Mouse (Mus musculus): ENCODE data around the gene Zfand2a. TPM values are rescaled to one million over a fixed set of nuclear protein-coding genes. Genes with fewer than 3 reads are reported as not detected.

The Zfand2a gene
- polyA plus RNA-seq, 1 experiment from 2014 or later, result 8.9 TPM

DNA sequence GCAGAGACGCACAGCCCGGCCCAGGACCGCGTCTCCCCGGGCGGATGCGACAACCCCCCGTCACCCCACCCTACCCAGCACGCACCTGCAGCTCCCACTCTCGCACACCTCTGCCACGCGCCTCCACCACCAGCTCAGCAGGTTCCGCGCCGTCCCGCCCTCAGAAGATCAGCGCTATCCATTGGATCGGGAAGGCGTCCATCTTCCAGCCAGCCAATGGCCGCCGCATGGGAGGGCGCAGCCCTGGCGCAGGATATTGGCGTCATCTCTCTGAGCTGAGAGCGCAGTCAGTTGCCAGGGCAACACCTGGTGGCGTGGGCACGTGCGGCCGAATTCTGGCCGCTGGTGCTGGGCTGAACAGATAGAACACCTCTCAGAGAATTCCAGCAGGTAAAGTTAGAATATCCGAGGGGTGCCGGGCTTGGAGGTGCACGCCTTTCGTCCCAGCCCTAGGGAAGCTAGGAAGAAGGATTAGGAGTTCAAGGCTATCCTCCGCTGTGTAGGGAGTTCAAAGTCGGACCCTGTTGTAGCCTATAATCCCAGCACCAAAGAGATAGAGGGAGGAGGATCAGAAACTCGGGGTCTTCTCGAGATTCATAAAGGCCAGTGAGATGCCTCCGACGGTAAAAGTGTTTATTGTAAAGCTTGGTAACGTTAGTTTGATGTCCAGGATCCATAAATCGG lies 23.8 kb downstream of the Zfand2a start, which contains the start of gene 3110082I17Rik:
TSS of gene 3110082I17Rik (minus strand) at position 144 of the 684 bp plus-strand sequence.
- Histone ChIP-seq H3K4me1 (peaks cover 14% of the 10 kb centered on the region), H3K9me3 (replicated peaks) (no peaks in the 10 kb centered on the region), H3K27ac (no peak within 1 kb of the TSS), H3K36me3 (ENCODE audit: poor library complexity, severe bottlenecking) (peaks cover 1% of the 10 kb centered on the region; the same call in 1 of the 2 replicates), H3K4me3 (peak within 1 kb of the TSS; percentile 62), H3K4me2 (peak within 1 kb of the TSS; percentile 80), H3K27me3 (no peaks in the 10 kb centered on the region), H3K9ac (peak within 1 kb of the TSS; percentile 63)
- ATAC-seq, result peak; percentile 99
- 4% methylated on average over 41 of the region's 42 CpGs for WGBS

DNA sequence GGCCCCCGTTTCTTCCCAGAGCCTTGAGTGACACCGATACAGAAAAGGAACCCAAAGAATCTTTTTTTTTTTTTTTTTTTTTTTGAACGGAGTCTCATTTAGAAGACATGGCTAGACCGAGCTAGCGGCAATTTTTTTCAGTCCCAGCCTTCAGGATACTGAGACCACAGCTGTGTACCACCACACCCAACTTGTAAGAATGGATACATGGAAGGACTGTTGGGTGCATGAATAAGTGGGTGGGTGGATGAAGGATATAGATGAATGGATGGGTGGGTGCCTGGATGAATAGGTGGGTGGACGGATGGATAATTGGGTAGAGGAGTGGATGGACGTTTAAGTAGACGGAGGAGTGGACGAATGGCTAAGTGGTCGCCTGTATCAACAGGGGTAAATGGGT lies 24.4 kb downstream of the Zfand2a start:
- H3K27ac ChIP-seq, result no peak overlapping the region
- H3K4me1 ChIP-seq, result peaks cover 14% of the 10 kb centered on the region
- ATAC-seq, result peak; percentile 42; the same call in 1 of the 2 replicates
- peak overlapping the region; percentile 80 for H3K4me2 ChIP-seq
- no peaks in the 10 kb centered on the region for H3K27me3 ChIP-seq
- peaks cover 7% of the 10 kb centered on the region for H3K36me3 ChIP-seq (ENCODE audit: poor library complexity, severe bottlenecking)
- H3K9me3 ChIP-seq (replicated peaks), result no peaks in the 10 kb centered on the region
- peak overlapping the region; percentile 62 for H3K4me3 ChIP-seq
- WGBS, result 7% methylated on average over 10 of the region's 10 CpGs
- H3K9ac ChIP-seq, result peak overlapping the region; percentile 63

DNA sequence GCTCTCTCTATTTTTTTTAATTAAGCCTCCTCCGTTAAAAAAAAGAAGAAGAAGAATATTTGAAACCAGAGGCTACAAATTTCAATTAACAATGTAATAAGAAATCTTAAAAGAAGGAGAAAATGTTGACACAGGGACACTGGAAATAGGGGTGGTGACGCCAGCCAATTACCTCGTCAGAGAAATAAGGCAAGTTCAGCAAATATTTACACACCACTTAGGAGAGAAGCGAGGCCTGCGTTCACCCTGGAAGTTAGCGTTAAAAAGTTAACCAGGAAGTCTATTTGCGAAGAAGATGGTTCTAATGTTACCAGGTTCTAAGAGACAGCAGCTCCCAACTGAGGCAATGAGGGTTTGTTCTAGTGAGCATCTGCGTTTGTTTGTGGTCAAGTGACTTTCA lies 27.1 kb downstream of the Zfand2a start:
- H3K4me1 ChIP-seq, result peaks cover 14% of the 10 kb centered on the region
- H3K4me3 ChIP-seq, result no peak overlapping the region
- no peaks in the 10 kb centered on the region for H3K27me3 ChIP-seq
- no peaks in the 10 kb centered on the region for H3K9me3 ChIP-seq (replicated peaks)
- H3K4me2 ChIP-seq, result no peak overlapping the region
- ATAC-seq, result no peak
- H3K36me3 ChIP-seq (ENCODE audit: poor library complexity, severe bottlenecking), result peaks cover 25% of the 10 kb centered on the region
- WGBS, result 91% methylated on average over 8 of the region's 8 CpGs
- H3K27ac ChIP-seq, result no peak overlapping the region
- H3K9ac ChIP-seq, result no peak overlapping the region

DNA sequence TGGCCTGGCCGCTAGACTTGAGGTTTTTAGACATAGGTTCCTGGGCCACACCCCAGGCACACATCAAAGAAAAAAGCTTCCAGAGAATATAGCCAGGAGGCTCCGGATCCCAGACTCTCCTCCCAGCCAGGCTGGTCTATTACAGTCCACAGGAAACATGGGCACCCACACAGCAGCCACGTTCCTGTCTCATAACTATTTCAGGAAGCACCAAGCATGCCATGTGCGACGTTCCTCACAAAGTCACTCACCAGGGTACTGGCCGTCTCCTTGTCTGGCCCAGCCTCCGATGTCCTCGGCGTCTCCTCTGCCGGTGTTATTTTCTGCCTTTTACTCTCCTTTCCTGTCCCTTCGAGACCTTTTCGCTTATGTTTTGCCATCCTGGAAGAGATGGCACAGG lies 29.2 kb downstream of the Zfand2a start:
- no peak overlapping the region for H3K4me2 ChIP-seq
- H3K27me3 ChIP-seq, result no peaks in the 10 kb centered on the region
- no peak overlapping the region for H3K27ac ChIP-seq
- H3K36me3 ChIP-seq (ENCODE audit: poor library complexity, severe bottlenecking), result peaks cover 25% of the 10 kb centered on the region
- H3K4me1 ChIP-seq, result peaks cover 12% of the 10 kb centered on the region
- WGBS, result 95% methylated on average over 12 of the region's 12 CpGs
- ATAC-seq, result no peak
- no peak overlapping the region for H3K4me3 ChIP-seq
- no peaks in the 10 kb centered on the region for H3K9me3 ChIP-seq (replicated peaks)
- no peak overlapping the region for H3K9ac ChIP-seq

DNA sequence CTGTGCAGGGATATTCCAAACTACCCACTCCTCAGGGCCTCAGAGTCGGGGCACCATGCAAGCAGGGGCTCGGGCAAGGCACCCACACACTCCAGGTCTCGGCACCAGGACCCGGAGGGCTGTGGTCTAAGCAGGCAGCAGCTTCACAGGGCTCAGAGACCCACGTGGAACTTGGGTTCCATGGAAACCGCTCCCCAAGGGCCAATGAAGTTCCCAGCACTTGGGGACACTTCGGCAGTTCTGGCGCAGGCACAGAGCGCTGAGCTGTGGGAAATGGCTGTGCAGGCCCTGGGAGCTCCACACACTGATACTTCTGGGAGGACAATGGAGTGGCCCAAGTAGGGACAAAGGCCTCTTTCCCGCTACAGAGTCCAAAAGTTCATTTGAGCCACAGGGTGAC lies 31.3 kb downstream of the Zfand2a start:
- no peaks in the 10 kb centered on the region for H3K27me3 ChIP-seq
- no peaks in the 10 kb centered on the region for H3K9me3 ChIP-seq (replicated peaks)
- no peak overlapping the region for H3K9ac ChIP-seq
- WGBS, result 87% methylated on average over 10 of the region's 10 CpGs
- H3K4me1 ChIP-seq, result peaks cover 12% of the 10 kb centered on the region; the same call in 1 of the 2 replicates
- no peak overlapping the region for H3K4me3 ChIP-seq
- H3K27ac ChIP-seq, result no peak overlapping the region
- H3K4me2 ChIP-seq, result no peak overlapping the region
- no peak for ATAC-seq
- peaks cover 25% of the 10 kb centered on the region for H3K36me3 ChIP-seq (ENCODE audit: poor library complexity, severe bottlenecking)

DNA sequence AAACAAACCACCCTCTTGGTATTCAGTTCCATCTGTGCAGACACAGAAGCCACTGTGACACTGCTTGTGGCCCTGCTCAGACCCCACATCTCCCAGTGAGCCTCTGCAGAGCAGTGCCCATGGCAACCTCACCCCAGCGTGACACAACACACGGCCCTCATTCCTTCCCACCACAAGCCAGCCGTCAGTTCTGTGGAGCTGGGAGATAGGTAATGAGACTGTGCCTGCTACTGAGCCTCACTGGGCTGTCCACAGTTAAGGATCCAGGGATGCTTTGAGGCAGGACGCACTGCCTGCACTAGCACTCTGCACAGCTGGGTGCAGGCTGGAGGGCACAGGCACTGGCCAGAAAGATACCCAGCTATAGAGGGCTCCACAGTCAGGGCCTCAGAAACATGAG lies 34.4 kb downstream of the Zfand2a start:
- Histone ChIP-seq H3K27ac (peak overlapping the region; percentile 33), H3K27me3 (no peaks in the 10 kb centered on the region), H3K4me1 (peaks cover 12% of the 10 kb centered on the region; the same call in 1 of the 2 replicates), H3K9ac (peak overlapping the region; percentile 37; the same call in 1 of the 2 replicates), H3K36me3 (ENCODE audit: poor library complexity, severe bottlenecking) (peaks cover 18% of the 10 kb centered on the region; the same call in 1 of the 2 replicates), H3K4me2 (no peak overlapping the region), H3K9me3 (replicated peaks) (no peaks in the 10 kb centered on the region), H3K4me3 (no peak overlapping the region)
- 52% methylated on average over 4 of the region's 4 CpGs for WGBS
- ATAC-seq, result no peak

DNA sequence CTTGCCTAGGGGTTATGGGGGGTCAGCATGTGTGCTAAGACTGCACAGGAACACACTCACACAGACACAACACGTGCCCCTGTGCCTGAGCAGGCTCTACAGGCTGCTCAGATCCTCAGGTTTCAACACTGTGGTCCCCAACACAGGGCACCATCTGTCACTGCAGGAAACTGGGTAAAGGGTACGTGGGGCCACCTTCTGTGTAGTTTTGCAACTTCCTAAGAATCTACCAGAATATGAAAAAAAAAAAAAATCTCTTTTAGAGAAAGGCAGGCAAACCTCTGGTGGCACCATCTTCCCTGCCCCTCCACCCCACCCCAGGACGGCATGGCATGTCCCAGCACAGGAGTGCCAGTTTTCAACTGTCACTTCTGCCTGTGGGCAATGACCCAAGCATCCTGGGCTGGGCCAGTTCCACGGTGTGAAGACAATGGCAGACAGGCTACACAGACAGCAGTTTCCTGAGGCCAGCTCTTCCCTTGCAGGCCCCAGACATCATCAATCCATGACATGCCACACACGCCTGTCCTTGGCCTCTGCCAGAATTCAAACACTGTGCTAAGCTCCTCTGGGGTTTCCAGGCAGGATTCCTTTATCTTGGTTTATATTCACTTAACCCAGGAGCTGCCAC lies 35.1 kb downstream of the Zfand2a start:
- peaks cover 12% of the 10 kb centered on the region; the same call in 1 of the 2 replicates for H3K36me3 ChIP-seq (ENCODE audit: poor library complexity, severe bottlenecking)
- H3K4me1 ChIP-seq, result peaks cover 12% of the 10 kb centered on the region; the same call in 1 of the 2 replicates
- no peak for ATAC-seq
- peak overlapping the region; percentile 37; the same call in 1 of the 2 replicates for H3K9ac ChIP-seq
- no peak overlapping the region for H3K4me2 ChIP-seq
- 68% methylated on average over 5 of the region's 5 CpGs for WGBS
- no peaks in the 10 kb centered on the region for H3K27me3 ChIP-seq
- no peaks in the 10 kb centered on the region for H3K9me3 ChIP-seq (replicated peaks)
- no peak overlapping the region for H3K4me3 ChIP-seq
- peak overlapping the region; percentile 33; the same call in 1 of the 2 replicates for H3K27ac ChIP-seq

DNA sequence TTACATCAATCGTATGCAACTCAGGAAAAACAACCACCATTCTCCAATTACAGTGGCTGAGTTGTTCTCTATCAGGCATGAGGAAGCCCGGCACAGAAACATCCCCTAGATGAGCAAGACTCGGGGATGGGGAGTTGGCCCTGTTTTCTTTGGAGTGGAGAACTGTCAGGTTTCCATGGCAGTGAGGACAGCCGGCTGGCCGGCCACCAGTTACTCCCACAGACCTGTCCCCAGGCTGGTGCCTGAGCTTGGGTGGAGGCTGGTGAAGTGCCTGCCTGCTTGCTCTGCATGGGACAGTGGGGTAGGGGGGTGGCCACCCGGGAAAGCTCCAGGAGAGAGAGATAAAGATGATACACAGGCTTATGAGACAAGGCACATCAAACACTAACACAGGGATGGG lies 36.3 kb downstream of the Zfand2a start:
- no peak for ATAC-seq
- Histone ChIP-seq H3K36me3 (ENCODE audit: poor library complexity, severe bottlenecking) (peaks cover 3% of the 10 kb centered on the region; the same call in 1 of the 2 replicates), H3K4me1 (peaks cover 12% of the 10 kb centered on the region; the same call in 1 of the 2 replicates), H3K4me2 (no peak overlapping the region), H3K27me3 (no peaks in the 10 kb centered on the region), H3K9ac (no peak overlapping the region), H3K4me3 (no peak overlapping the region), H3K27ac (no peak overlapping the region), H3K9me3 (replicated peaks) (no peaks in the 10 kb centered on the region)
- WGBS, result 88% methylated on average over 6 of the region's 6 CpGs

DNA sequence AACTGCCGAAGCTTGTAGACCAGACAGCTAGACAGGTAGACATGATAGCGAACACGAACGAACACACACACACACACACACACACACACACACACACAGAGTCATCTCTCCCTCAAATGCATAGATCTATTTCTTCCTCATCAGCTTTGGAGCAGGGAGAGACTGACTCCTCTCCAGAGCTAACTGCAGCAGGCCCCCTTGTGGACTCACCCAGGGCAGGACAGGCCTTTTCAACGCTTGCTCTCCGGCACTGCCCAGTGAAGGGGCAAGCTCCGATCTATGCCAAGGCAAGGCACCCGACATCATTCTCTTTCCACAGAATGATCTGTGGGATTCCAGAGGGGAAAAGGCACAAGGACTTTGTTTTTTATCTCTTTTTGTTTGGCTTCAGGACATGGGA lies 39.1 kb downstream of the Zfand2a start:
- Histone ChIP-seq H3K4me1 (peaks cover 18% of the 10 kb centered on the region; the same call in 1 of the 2 replicates), H3K4me3 (no peak overlapping the region), H3K27ac (no peak overlapping the region), H3K4me2 (no peak overlapping the region), H3K9ac (no peak overlapping the region), H3K36me3 (ENCODE audit: poor library complexity, severe bottlenecking) (no peaks in the 10 kb centered on the region), H3K27me3 (no peaks in the 10 kb centered on the region), H3K9me3 (replicated peaks) (no peaks in the 10 kb centered on the region)
- WGBS, result 83% methylated on average over 8 of the region's 8 CpGs
- no peak for ATAC-seq

DNA sequence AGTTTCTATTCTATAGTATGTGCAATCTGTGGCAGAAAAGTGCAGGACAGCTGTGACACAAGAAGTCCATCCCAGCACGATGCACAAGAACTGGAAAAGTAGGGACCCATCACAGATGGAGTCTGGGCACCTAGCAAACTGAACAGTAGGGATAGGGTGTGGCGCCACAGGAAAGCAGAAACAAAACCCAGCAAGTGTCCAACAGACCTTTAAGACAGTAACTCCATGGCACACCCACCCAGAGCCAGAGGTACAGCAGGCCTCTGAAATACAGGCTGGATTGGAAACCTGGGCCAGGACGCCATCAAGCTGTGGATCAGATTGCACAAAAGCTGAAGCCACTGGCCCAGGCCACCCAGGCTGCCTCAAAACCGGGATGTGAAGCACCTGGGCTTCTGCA lies 41.4 kb downstream of the Zfand2a start:
- no peaks in the 10 kb centered on the region for H3K36me3 ChIP-seq (ENCODE audit: poor library complexity, severe bottlenecking)
- no peak overlapping the region; the same call in 1 of the 2 replicates for H3K27ac ChIP-seq
- 83% methylated on average over 4 of the region's 4 CpGs for WGBS
- H3K9ac ChIP-seq, result no peak overlapping the region
- peaks cover 14% of the 10 kb centered on the region for H3K4me1 ChIP-seq
- H3K27me3 ChIP-seq, result no peaks in the 10 kb centered on the region
- no peak overlapping the region for H3K4me2 ChIP-seq
- H3K4me3 ChIP-seq, result no peak overlapping the region
- no peaks in the 10 kb centered on the region for H3K9me3 ChIP-seq (replicated peaks)
- no peak for ATAC-seq

DNA sequence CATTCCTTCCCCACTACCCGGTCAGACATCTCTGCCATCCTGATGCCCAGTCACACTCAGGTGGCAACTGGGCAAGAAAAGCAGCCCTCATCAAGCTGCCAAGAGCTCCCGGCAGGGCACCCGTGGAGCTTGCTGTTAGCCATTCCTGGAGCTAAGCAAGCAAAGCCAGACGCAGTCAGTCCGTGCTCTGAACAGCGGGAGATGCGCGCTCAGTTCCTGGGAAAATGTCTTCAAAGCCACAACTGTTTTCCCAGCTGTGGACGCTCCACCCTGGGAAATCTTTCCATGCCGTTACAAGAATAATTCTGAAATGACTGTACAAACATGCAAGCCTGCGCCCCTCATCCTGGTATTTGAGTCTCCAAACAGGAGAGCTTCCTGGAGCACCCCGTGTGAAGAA lies 41.9 kb downstream of the Zfand2a start:
- Histone ChIP-seq H3K9me3 (replicated peaks) (no peaks in the 10 kb centered on the region), H3K4me1 (peaks cover 14% of the 10 kb centered on the region), H3K27me3 (no peaks in the 10 kb centered on the region), H3K36me3 (ENCODE audit: poor library complexity, severe bottlenecking) (no peaks in the 10 kb centered on the region), H3K4me2 (no peak overlapping the region), H3K9ac (no peak overlapping the region), H3K27ac (no peak overlapping the region), H3K4me3 (no peak overlapping the region)
- WGBS, result 87% methylated on average over 12 of the region's 12 CpGs
- no peak for ATAC-seq

DNA sequence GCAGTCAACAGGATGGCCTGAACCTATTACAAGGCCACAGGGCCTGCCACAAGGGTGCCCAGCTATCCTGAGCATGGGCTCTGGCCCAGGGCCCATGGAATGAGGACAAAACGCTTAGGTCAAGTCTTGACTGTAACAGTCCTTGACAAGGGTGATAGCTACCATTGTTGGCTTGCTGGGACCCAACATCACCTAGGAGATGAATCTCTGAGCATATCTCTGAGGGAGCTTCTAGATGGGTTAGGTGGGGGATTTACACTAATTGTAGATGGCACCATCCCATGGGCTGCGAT lies 42.7 kb downstream of the Zfand2a start:
- 94% methylated on average over 2 of the region's 2 CpGs for WGBS

More for the DNA sequence above, 42.7 kb downstream of the Zfand2a start:
- H3K4me3 ChIP-seq, result no peak overlapping the region
- H3K4me2 ChIP-seq, result no peak overlapping the region
- no peaks in the 10 kb centered on the region for H3K9me3 ChIP-seq (replicated peaks)
- H3K27me3 ChIP-seq, result no peaks in the 10 kb centered on the region
- H3K27ac ChIP-seq, result no peak overlapping the region
- ATAC-seq, result no peak
- H3K4me1 ChIP-seq, result peaks cover 14% of the 10 kb centered on the region
- no peak overlapping the region for H3K9ac ChIP-seq
- no peaks in the 10 kb centered on the region for H3K36me3 ChIP-seq (ENCODE audit: poor library complexity, severe bottlenecking)

All from forebrain, embryonic 13.5 days (tissue).